Mouse (Mus musculus) heart, adult 18-20 months (tissue): Measurements from ENCODE around the gene Gmeb1. TPM values are rescaled to one million over a fixed set of nuclear protein-coding genes. Genes with fewer than 3 reads are reported as not detected.
A peak's percentile ranks its signal among the peaks of the same experiment; 100 is the strongest.
"Not testable (repeated sequence)": the region's sequence is repeated elsewhere in the genome, so short reads cannot be mapped to it uniquely, and the experiment has no call there.

ENCODE experiments used
- DNase-seq, 2 experiments: peaks; one replicate each; pipeline ENCODE4 v3.0.0; 2021 to 2022; ENCODE audit warnings: mixed read lengths in 1 of 2
- long read RNA-seq, 2 experiments: library from polyadenylated mRNA; stranded (forward); transcript quantifications; one replicate each; pipeline ENCODE4 v2.0.0; 2021
- total RNA-seq, 2 experiments: library from RNA; stranded (reverse); gene quantifications; 2 replicates each; pipeline ENCODE4 v1.2.3; 2021

Gene Gmeb1
- total RNA-seq: 1 to 10 TPM; 9.1 to 9.4 TPM
- long read RNA-seq, experiment 1, full-length matches to known transcripts: 2 of 3 reads
- long read RNA-seq, experiment 1, partial matches to known transcripts: 0 of 3 reads
- long read RNA-seq, experiment 1, other reads (novel, unspliced or antisense): 1 of 3 reads
- long read RNA-seq, experiment 2, full-length matches to known transcripts: 2 of 2 reads
- long read RNA-seq, experiment 2, partial matches to known transcripts: 0 of 2 reads
- long read RNA-seq, experiment 2, other reads (novel, unspliced or antisense): 0 of 2 reads

DNA sequence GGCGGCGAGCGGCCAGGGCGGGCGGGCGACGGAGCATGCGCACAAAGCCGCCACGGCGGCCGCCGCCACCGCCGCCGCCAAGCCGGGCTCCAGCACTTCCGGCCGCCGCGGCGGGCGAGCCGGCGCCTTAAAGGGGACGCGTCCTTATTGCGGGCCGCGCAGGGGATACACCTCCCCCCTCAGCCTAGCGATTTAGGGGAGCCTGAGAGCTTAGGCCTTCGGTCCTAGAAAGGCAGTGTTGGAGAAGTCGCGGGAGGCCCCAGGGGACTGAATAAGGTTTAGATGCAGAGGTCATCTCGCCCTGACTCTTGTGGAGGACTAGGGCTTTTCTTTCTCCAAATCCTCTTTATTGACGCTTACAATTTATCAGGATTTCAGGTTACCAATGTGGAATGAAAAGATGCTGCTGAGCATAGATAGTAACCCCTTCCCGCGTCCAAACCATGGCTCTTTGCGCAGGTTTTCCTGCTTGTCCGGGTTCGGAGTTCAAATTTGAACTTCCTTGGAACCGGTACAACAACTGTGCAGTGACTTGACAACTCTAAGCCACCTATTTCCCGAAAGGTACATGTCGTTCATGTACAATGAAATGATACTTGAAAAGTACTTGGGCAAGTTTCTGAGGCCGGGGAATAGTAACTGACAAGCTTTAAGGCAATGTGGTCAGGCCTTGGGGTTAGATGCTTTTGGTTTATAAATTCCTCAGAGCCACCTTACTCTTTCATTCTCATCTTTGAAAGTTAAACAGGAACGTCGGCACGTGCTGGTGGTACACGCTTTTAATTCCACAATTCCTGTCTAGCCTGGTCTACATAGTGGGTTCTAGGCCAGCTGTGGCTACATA, at the start of gene Gmeb1:
TSS of gene Gmeb1 (minus strand) at position 89 of the 844 bp plus-strand sequence.
- DNase-seq: peak; percentile 85

GRCm38 (mm10) chr4:132309849-132310472, 48.6 kb upstream of the Gmeb1 start:
- DNase-seq: peak; percentile 38 to 62

DNA sequence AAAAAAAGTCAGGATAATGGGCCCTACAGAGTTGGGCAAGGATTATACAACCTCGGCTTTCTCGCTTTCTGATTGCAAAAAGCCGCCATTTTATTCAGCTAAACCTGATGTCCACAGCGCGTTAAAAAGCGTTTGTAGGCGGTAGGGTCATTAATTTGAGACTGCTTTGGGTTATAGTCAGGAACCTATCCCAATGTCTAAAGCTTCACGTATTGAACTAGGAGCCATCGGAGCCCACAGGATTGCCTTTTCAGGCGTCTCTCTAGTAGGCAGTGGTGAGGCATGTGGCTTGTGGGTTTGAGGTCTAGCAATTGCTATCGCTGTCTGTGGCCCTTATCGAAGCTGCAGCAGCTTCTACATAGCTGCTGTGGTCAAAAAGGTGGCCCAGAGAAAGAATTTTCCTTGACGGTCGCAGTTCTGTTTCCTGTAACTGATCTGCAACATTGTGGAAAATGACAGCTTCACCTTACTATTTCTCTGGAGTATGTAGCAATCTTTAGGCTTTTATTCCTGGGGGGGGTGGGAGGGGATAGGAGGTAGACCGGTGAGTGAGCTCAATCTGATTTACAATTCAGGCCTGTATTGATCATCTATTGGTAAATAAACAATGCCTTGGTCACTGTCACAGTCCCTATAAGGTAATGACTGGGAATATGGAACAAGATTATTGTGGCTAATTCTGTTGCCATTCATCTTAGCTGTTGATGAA, 47.9 kb upstream of the Gmeb1 start:
- peak in 1 of 2 experiments; percentile 38 for DNase-seq

DNA sequence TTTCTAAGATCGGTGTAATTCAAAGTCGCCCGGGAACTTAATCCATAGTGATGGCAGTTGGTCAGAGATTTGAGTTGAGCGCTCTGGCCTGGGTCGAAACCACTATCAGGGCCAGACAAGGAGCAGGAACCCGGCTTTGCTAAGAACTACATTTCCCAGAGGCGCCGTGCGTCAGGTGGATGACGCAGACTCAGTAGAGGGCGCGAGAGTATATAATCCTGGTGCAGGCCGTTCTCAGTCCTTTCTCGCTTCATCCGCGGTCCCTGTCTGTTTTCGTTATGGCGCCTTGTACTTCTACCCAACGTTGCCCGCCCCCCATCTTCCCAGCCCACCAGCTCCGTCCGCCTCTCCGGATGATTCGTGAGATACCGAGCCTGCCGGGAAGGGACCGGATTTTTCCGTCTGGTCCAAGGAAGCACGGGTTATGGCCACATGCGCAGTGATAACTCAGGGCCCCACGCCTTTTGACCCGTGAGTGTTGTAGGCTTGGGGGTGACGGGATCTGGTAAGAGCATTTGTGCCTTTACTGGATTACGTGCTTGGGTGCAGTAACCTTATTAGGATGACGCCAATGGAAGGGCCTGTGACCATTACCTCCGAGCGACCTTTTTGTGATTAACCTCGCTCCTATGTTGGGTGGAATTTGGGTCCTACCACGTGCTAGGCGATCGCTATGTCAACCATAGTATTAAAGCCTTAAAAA, 47.2 kb upstream of the Gmeb1 start:
- DNase-seq: peak; percentile 94 to 96

GRCm38 (mm10) chr4:132306004-132306403, 44.6 kb upstream of the Gmeb1 start:
- no peak for DNase-seq

GRCm38 (mm10) chr4:132305276-132305675, 43.9 kb upstream of the Gmeb1 start:
- no peak for DNase-seq

DNA sequence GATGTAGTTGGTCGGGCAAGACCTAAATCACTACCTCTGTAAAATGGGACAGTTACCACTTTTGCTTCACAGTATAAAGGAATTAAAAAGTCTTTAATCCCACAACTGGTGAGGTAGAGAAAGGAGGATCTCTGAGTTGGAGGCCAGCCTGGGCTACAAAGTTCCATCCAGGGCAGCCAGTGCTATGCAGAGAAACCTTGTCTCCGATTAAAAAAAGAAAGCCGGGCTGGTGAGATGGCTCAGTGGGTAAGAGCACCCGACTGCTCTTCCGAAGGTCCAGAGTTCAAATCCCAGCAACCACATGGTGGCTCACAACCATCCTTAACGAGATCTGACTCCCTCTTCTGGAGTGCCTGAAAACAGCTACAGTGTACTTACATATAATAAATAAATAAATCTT, 42.1 kb upstream of the Gmeb1 start:
- DNase-seq: not testable (repeated sequence)

DNA sequence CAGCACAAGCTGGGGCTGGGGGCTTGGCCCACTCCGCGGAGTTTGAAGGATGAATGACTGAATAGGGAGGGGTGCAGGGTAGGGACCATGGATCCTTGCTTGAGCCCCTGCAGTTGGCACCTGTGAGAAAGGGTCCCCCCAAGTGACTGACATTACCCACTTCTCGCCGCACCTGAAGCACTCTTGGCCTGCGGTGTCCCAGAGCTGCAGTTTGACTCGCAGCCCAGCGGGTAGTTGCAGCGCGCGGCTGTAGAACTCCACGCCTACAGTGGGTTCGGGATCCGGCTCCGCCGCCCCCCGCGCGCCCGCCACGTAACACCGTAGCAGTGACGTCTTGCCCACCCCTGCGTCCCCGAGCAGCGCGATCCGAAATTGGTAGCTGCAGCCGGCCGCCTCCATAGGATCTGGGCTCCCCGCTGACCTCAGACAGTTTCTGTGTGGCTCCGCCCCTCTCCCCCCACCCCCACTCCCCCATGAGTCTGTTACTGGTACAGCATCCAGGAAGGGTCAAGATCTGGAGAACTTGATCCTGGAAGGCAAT, 41.6 kb upstream of the Gmeb1 start, which contains the start of gene Rab42:
TSS of gene Rab42 (minus strand) at position 447 of the 541 bp plus-strand sequence.
- peak; percentile 62 to 64 for DNase-seq

DNA sequence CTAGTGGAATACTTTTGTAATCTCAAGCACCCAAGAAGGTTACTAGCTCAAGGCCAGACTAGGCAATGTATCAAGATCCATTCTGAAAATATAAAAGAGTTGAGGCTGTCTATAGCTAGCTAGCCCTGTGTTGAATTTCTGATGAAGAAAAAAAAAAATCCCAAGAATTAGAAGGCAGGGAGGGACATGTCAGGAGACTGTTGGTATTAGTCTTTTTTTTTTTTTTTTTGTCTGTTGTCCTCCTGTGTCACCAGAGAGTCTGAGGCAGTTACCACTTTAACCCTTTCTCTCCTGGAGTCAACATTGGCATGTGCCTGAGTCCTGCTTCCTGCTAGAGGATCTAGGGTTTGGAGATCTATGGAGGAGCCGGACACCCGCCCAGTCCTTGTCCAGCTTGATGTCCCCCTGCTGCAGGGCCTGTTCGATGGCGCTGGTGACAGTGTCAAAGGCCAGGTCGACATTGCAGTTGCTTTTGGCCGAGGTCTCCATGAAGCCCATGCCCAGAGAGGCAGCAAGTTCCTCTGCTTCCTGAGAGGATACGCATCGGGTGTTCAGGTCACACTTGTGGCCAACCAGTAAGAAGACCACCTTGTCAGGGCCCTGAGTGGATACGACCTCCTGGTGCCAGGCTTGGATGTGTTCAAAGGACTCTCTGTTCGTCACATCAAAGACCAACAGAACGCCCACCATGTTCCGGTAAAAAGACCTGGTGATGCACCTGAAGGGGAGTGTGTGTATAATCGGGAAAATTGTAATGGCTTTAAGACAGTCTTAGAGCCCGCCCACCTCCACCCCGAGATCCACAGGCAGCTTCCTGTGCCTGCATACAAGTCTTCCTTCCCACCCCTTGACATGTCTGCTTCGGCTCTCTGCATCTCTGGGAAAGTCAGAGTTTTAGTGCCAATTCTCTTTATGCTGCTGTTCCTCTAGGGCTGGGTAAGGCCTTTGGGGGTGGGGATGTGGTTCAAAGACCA, 40.9 kb upstream of the Gmeb1 start:
- no peak for DNase-seq

DNA sequence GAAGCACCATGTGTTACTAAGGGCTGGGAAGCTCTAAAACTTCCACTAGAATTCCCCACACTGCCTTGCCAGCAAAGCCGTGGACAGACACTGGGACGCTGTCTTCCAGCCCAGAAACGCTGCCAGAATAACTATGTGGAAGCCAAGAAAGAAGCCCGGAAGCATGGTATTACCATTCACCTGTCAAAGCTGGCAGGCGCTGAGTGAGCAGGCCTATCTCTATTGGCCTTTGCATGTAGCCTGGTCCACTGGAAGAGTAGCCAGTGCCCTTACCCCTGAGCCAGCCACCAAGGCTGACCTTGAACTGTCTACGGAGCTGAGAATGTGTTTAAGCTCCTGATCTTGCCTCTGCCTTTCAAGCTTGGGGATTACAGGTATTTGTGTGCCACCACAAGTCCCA, 40.1 kb upstream of the Gmeb1 start:
- peak; percentile 56 to 73 for DNase-seq

DNA sequence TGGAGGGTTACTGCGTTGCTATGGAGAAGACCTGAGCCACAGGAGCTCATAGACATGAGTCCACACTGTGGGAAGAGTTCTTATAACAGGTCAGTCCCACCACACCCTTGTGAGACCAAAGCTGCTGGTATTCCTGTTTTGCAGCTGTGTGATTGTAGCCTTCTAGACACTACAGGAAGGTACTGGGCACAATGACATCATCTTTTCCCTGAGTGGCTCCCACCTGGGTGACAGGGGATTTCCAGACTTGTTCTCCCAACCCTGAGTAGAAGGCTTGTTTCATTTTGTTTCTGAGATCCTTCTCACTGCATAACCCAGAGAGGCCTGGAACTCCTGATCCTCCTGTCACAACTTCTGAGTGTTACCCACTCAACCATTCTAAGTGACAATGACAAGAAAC, 38.4 kb upstream of the Gmeb1 start:
- DNase-seq: no peak

DNA sequence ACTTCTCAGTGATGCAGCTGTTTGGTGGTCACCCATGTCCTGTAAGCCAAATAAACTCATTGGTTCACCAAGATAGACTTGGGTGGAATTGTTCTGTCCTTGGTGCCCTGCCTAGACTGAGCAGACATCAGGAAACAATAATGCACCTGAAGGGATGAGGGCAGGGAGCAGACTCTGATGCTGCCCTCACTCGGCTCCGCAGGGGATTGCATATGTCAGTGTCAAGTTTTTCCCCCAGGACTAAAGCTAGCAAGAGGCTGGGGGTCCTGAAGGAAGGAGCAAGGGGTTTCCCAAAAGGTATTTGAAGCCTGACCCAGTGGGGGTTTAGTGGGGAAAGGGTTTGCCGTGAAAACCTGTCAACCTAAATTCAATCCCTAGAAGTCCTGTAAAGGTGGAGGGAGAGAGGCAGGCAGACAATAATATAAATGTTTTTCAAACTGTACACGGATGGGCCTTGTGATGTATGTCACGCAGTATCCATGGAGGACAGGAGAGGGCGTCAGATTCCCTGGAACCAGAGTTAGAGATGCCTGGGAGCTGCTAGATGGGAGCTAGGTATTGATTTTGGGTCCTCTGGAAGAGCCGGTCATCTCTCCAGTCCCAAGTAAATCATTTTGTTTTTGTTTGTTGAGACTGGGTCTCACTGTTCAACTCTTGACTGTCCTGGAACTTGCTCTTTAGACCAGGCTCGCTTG, 34.4 kb upstream of the Gmeb1 start:
- DNase-seq: no peak

- DNase-seq: no peak
Measured at GRCm38 (mm10) chr4:132293682-132294240, 32.4 kb upstream of the Gmeb1 start.

- DNase-seq: peak; percentile 47 to 71
Measured at GRCm38 (mm10) chr4:132292988-132293387, 31.6 kb upstream of the Gmeb1 start.

- no peak for DNase-seq
Measured at GRCm38 (mm10) chr4:132291624-132292335, 30.4 kb upstream of the Gmeb1 start.

DNA sequence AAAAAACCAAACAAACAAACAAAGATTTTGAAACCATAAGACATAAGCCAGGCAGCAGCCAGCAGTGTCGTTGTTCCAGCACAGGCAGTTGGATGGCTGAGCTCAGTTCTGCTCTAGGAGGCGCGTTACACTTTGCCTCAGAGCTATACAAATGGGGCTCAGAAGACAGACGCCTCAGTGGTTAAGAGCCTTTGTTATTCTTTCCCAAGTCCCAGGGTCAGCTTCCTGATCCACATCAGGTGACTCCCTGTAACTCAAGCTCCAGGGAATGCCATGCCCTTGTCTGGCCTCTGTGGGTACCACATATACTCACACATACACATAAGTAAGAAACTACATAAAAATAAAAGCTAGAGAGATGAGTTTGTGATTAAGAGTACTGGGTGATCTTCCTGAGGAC, 29.7 kb upstream of the Gmeb1 start:
- no peak for DNase-seq

DNA sequence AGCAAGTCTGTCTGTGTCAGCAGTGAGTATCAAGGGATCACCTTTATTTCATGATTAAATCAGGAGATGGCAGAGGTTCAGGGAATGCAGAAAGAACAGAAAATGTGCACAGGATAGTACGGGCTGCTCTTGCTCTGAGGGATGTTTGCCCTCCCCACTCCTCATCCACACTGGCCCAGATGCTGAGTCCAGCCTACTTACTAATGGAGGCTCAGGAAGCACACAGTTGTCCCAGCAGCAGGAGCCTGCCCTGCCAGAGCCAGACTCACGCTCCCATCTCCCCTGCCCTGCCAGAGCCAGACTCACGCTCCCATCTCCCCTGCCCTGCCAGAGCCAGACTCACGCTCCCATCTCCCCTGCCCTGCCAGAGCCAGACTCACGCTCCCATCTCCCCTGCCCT, 27.4 kb upstream of the Gmeb1 start:
- DNase-seq: not testable (repeated sequence)

GRCm38 (mm10) chr4:132275949-132276348, 14.5 kb upstream of the Gmeb1 start:
- no peak for DNase-seq
